Mouse (Mus musculus) bone marrow, adult 2 months (tissue): ENCODE measurements at regions not wholly inside any gene's neighbourhood (a gene's known extent, or its start where the extent isn't known, plus 50 kb on each side); places are given as distances from the start of the nearest gene placed in this dataset.

Experiments used
- H3K27ac ChIP-seq: fragments of 200-500 bp; 2 replicates; pipeline ENCODE4 v1.5.1; 2012; ENCODE audit warnings: low read depth, mild to moderate bottlenecking, control low read depth, inconsistent platforms, low read length; ENCODE audit not compliant: control insufficient read depth, poor library complexity, insufficient read depth
- H3K4me1 ChIP-seq: fragments of 200-500 bp; 2 replicates; pipeline ENCODE4 v1.6.1; 2011; ENCODE audit warnings: low read length; ENCODE audit not compliant: control insufficient read depth, insufficient read depth
- H3K4me3 ChIP-seq: fragments of 200-500 bp; replicated peaks from 2 replicates; pipeline ENCODE3; 2011; ENCODE audit warnings: mild to moderate bottlenecking, low read depth, low read length, control low read depth; ENCODE audit not compliant: control insufficient read depth
- CTCF ChIP-seq: fragments of 200-500 bp; IDR thresholded peaks from 2 replicates; pipeline ENCODE4 v1.5.1; 2011; ENCODE audit warnings: low read length, control low read depth; ENCODE audit not compliant: control insufficient read depth, insufficient read depth
- POLR2A ChIP-seq: fragments of 200-500 bp; IDR thresholded peaks from 2 replicates; pipeline ENCODE4 v1.6.1; 2011; ENCODE audit warnings: low read depth, mild to moderate bottlenecking, control low read depth, low read length, borderline replicate concordance; ENCODE audit not compliant: control insufficient read depth
- WGBS: fragments of 180-500 bp; shearing (Covaris S2); methylation state at CpG from one replicate; pipeline ENCODE4 v1.1.7; 2018; 5-methylcytosine and 5-hydroxymethylcytosine counted together

DNA sequence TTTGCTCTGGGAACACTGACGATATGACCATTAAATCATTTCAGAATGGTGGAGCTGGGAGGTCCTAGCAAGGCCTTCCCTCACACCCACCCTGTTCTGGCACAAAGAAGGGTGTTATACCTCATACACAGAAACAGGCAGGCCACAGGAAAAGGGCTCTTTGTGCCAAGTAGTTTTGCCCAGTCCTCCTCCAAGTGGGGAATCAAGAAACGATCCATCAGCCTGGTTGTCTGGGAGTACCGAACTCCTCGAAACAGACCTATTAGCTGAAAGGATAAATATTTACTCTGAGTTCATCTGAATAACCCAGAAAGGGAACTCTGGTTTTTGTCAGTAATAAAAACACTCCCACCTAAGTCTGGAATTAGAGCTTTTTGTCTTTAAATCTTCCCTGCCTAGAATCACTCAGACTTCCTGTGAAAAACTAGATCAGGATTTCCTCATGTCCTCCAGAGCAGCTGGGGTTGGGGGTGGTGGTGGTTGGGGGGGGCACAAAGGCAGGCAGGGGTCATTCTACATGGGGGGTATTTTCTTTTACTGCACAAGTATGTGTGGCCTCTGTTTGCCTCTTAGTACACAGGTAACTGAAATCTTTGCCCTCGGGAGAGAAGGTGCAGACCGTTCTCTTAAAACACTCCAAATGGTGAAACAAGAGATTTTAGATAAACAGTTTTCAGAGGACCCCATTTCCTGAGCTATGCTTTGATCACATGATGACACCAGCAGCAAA lies 681.3 kb downstream of the Gsdmc2 start:
- Histone ChIP-seq H3K4me1 (no peaks in the 10 kb centered on the region), H3K27ac (no peak overlapping the region), H3K4me3 (no peak overlapping the region)
- TF ChIP-seq POLR2A, result no peak
- no peak for TF ChIP-seq CTCF
- WGBS, result 67% methylated on average over 6 of the region's 6 CpGs

DNA sequence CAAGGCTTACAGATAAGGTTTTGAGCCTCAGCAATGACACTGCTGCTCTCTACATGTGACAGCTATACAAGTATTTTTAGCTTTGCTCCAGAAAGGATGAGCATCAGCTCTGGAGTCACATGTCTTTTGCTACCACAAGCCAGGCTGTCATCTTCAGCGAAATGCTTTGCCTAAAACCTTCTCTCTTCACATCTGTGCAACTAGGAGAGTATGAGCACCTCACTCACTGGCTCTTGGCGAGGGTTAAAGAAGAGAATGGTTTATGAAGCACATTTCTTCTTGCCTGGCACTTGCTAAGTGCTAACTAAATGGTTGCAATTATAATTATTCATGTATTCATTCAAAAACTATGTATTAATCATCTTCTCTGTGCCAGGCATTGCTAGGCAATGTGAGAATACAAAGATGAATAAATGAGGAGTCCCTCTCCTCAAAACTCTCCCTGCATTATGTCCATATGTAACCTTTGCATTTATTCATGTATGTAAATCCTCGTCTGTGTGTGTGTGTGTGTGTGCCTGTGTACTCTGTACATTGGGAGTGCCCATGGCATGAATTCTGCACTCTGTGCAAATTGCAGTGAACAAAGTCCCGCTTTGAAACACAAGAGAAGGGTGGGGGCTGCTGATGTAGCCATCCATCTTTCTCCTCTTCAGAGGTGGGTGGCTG lies 682.0 kb downstream of the Gsdmc2 start:
- no peak overlapping the region for H3K27ac ChIP-seq
- no peaks in the 10 kb centered on the region for H3K4me1 ChIP-seq
- TF ChIP-seq POLR2A (no peak), CTCF (no peak)
- H3K4me3 ChIP-seq, result no peak overlapping the region
- 71% methylated on average over 4 of the region's 4 CpGs for WGBS

DNA sequence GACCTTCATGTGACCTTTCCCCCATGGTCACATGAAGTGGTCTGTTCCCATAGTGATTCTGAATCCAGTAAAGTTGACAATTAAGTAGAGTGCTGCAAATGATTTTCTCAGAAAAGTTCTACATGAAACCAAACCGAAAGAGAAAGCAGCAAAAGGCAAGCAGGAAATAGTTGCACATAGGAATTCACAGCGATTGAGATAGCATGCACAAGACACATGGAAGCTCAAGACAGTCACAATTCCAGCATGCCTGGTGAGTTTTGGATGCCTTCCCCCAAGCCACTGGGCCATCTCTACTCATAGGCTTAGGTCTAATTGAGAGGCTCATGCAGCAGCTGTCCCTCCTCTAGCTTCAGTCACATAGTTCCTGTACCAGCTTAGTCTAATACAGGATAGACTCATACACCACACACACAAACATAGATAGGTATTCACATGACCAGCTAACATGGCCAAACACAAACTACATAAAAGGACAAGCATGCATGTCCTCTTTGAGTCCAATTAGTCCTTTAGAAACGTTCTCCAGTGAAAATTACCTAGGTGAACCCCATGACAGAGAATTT lies 721.8 kb downstream of the Gsdmc2 start:
- 53% methylated on average over 3 of the region's 3 CpGs for WGBS
- TF ChIP-seq POLR2A (no peak), CTCF (no peak)
- Histone ChIP-seq H3K4me3 (no peak overlapping the region), H3K4me1 (no peaks in the 10 kb centered on the region), H3K27ac (no peak overlapping the region)

DNA sequence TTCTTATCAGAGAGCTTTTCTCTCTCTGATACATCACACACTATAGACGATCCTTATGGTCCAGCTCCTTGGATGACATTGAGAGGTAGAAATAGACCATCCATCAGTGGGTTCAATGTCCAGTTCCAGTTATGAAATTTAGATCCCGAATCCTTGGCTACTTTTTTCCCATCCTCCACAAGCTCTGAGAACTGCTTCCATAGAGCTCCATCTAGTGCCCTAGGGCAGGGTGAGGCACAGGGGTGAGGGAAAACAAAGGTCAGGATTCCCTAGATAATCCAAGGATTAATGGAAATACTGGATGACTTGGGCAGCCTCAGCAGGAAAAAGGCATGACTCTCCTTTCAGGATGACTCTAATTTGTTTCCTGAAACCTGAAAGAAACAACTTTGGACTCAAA lies 732.1 kb downstream of the Gsdmc2 start:
- Histone ChIP-seq H3K4me1 (no peaks in the 10 kb centered on the region), H3K4me3 (no peak overlapping the region), H3K27ac (no peak overlapping the region)
- no peak for TF ChIP-seq POLR2A
- TF ChIP-seq CTCF, result no peak
- WGBS, result 82% methylated on average over 2 of the region's 2 CpGs

DNA sequence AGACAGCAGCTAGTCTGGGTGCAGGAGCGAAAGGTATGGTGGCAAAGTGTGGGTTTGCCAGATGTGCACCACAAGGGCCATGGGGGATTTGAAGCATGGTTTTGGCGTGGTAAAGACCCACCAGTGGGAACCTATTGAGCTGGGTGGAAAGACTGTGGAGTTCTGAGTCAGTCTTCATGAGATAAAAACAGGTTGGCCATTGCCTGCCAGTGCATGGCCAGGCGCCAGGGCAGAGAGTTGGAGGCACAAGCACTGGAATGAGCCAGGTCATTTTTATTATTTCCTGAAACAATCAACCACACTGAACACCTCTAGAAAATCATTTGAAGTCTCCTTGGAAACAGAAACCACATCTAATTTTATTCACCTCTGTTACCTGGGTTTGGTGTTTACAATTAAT lies 744.9 kb downstream of the Gsdmc2 start:
- WGBS, result 72% methylated on average over 3 of the region's 3 CpGs

DNA sequence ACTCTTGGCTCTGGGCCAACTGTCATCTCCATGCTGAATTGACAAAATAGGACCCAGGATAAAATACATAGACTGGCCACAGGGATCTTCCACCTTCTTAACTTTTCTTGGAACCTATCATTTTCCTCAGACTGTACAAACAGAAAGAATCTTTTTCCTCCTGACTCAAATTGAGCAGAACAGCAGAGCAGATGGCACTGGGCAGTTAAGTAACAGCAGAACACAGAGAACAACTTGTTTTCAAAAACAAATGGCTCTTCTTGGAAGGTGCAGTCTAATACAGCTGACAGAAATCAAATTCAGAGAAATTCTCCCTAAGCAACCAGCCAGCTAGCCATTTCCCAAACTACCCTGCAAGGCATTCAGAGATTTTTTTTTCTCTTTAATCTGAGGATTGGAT lies 763.0 kb downstream of the Gsdmc2 start:
- Histone ChIP-seq H3K27ac (no peak overlapping the region), H3K4me1 (no peaks in the 10 kb centered on the region), H3K4me3 (no peak overlapping the region)
- TF ChIP-seq POLR2A, result no peak
- no peak for TF ChIP-seq CTCF

More for the DNA sequence above, 744.9 kb downstream of the Gsdmc2 start:
- TF ChIP-seq POLR2A (no peak), CTCF (no peak)
- H3K4me1 ChIP-seq, result no peaks in the 10 kb centered on the region
- no peak overlapping the region for H3K4me3 ChIP-seq
- no peak overlapping the region for H3K27ac ChIP-seq

DNA sequence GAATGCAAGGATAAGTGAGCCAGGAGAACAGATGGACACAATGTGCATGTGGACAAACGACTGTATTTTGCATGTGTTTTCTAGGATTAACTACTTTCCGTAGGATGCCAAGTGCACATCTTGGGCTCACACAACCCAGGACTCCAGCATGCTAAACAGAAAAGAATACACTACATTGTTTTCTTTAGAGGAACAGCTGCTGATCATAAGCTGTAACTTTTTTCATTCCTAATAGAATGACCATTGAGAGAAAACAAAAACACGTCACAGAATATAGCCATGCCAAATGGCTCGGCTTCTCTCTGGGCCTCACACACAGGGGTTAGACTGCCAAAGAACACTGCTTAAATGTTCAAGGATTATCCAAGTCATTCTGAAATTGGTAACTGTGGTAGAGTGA lies 765.2 kb downstream of the Gsdmc2 start:
- Histone ChIP-seq H3K4me3 (no peak overlapping the region), H3K4me1 (no peaks in the 10 kb centered on the region), H3K27ac (no peak overlapping the region)
- WGBS, result 90% methylated on average over 4 of the region's 4 CpGs
- no peak for TF ChIP-seq POLR2A
- TF ChIP-seq CTCF, result no peak

DNA sequence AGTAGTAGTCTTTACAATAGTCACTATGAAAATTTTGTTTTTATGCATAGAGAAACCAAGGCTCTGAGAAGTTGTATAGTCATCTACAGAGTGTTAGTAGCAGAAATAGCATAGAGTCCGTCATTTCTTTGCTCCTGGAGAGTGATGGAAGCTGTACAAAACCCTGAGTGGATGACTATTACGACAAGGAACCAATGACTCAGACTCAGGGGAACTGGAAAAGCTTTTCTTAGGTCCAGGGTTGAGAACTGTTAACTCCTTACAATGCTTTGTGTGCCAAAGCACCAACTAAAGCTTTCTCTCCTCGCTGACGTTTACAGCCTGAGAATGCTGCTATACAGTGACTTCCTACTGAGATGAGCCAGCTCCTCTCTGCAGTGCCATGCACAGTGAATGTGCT lies 773.1 kb downstream of the Gsdmc2 start:
- no peak overlapping the region for H3K4me3 ChIP-seq
- no peak overlapping the region for H3K27ac ChIP-seq
- TF ChIP-seq POLR2A (no peak), CTCF (no peak)
- WGBS, result 73% methylated on average over 4 of the region's 4 CpGs
- no peaks in the 10 kb centered on the region for H3K4me1 ChIP-seq
